Comparison of ENCODE assay signal across 8 mouse cellular contexts in the genomic region with DNA sequence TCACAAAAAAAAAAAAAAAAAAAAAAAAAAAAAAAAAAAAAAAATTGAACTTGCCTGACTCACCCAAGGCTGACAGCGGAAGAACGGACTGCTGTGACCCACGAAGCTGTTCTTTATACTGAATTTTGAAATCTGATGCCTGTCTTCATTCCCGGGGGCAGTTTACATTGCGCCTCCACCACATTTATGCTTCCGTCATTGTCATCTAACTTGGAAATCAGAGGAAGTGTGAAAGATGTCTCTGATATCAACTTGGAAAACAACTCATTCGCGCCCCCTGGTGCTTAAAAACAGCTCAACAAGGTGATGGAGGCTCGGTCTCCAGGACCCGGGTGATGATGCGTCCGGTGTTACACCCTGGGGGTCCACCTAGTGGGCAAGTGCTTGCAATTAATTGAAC. TPM values are rescaled to one million over a fixed set of nuclear protein-coding genes. Genes with fewer than 3 reads are reported as not detected.
DNase-seq lines count a peak whose midpoint lies in the region; ATAC-seq lines count a peak whose summit lies in the region.

No protein-coding gene starts in this region.

- no peak overlapping the region for H3K27ac ChIP-seq in intestine, embryonic 15.5 days

- intact Hi-C loops in gastrocnemius, postnatal 36 days (cut with DNase I): loop anchor here (1.0 to 2.0 kb wide), 2 partner anchors 270 to 324 kb away; no protein-coding TSS in a partner anchor
- intact Hi-C loops in left cerebral cortex, postnatal 25 days (cut with DNase I): loop anchor here (1.0 to 5.0 kb wide), 4 partner anchors 103 to 324 kb away; no protein-coding TSS in a partner anchor

- no peaks in the 10 kb centered on the region for H3K27me3 ChIP-seq in intestine, embryonic 15.5 days (replicated peaks)

- WGBS in intestine, embryonic 15.5 days: under 1% methylated on average over 12 of the region's 12 CpGs

- H3K9ac ChIP-seq in intestine, embryonic 15.5 days: no peak overlapping the region

- peak; percentile 94 for DNase-seq in ZHBTc4 (ENCODE audit: low read depth, low spot score)
- peak; percentile 85 to 86 for DNase-seq in gastrocnemius, postnatal 36 days
- DNase-seq in left cerebral cortex, postnatal 25 days (ENCODE audit: low spot score in 2 of 2): peak; percentile 90 to 92
- peak; percentile 93 for DNase-seq in mesoderm, embryonic 11.5 days (ENCODE audit: low read depth, low spot score)
- DNase-seq in right cerebral cortex, postnatal 36 days (ENCODE audit: low spot score in 2 of 2): peak; percentile 81 to 82
- DNase-seq in yolk sac, embryonic 10.5 days (ENCODE audit: low spot score): peak; percentile 87

- peaks cover 7% of the 10 kb centered on the region for H3K4me1 ChIP-seq in intestine, embryonic 15.5 days (replicated peaks)

- peak; percentile 67 for ATAC-seq in common myeloid progenitor, adult 5-6 weeks (replicated peaks; ENCODE audit: low read depth, poor library complexity, severe bottlenecking)
- ATAC-seq in intestine, embryonic 15.5 days: no peak

- 0 out of 2 replicates have a peak overlapping the region, but pooled peaks have one; percentile 18 for H3K4me3 ChIP-seq in intestine, embryonic 15.5 days (replicated peaks)

- H3K36me3 ChIP-seq in intestine, embryonic 15.5 days: no peaks in the 10 kb centered on the region

- H3K4me2 ChIP-seq in intestine, embryonic 15.5 days (replicated peaks): peak overlapping the region; percentile 97

- no peaks in the 10 kb centered on the region for H3K9me3 ChIP-seq in intestine, embryonic 15.5 days

RNA-seq across cellular contexts. Expression of gene Nfil3, which starts 1.8 kb away (rescaled TPM):
- 6.5 and 7.1 TPM in 2 replicates for total RNA-seq in common myeloid progenitor, adult 5-6 weeks (2017)
- total RNA-seq in gastrocnemius, postnatal 36 days (2021): 10 to 100 TPM; 20.0 to 60.9 TPM
- 31.9 and 34.4 TPM in 2 replicates for polyA plus RNA-seq in intestine, embryonic 15.5 days (2015; fragmentation: Nextera tagmentation; extraction: Ambion mirVana)
- 10 to 100 TPM; 14.4 to 20.8 TPM for total RNA-seq in left cerebral cortex, postnatal 25 days (2021)

RNA-seq across cellular contexts. Expression of gene Auh, which starts 53.2 kb away (rescaled TPM):
- total RNA-seq in common myeloid progenitor, adult 5-6 weeks (2017): 35.9 and 38.2 TPM in 2 replicates
- 10 to 100 TPM; 61.5 to 70.2 TPM for total RNA-seq in gastrocnemius, postnatal 36 days (2021)
- polyA plus RNA-seq in intestine, embryonic 15.5 days (2015; fragmentation: Nextera tagmentation; extraction: Ambion mirVana): 41.8 and 46.8 TPM in 2 replicates
- 10 to 100 TPM; 85.3 to 93.5 TPM for total RNA-seq in left cerebral cortex, postnatal 25 days (2021)
